Mouse (Mus musculus): ENCODE data around the gene Mfsd11. TPM values are rescaled to one million over a fixed set of nuclear protein-coding genes. Genes with fewer than 3 reads are reported as not detected.

Gene Mfsd11
- polyA plus RNA-seq, 1 experiment from 2014 or later, result 33.3 TPM

DNA sequence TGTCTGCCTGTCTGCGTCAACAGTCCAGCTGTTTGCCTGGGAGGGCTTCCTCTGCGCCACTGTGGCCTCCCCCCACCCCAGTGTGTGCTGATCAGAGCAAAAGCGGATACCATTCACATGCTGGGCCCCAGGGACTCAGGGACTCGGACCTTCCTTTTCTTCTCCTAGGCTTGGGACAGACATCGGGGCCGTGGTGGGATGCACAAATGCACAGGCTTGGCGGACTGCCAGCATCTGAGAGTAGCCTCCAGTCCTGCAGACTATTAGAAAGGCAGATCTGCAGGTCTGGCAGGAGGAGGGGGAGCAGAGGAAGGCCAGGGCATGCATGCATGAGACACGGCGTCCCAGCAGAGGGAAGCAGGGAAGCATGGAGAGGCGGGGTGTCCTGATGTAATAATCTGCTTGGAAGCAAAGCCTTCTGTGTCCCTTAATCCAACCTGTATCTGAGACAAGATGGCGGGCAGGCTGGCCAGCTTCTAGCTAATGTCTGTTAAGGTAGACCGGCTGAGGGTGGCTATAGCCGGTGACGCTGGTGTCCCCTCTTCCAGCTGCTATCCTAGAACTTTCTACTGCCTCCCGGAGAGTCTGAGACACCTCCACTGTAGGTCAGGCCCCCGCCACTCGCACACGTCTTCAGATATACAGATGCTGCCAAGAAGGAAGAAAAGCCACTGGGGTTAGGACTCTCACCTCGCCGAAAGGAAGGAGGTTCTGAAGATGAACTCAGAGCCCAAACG is 39.3 kb upstream of the Mfsd11 start:
- Histone ChIP-seq H3K27ac (peak overlapping the region; percentile 92), H3K27me3 (replicated peaks) (no peaks in the 10 kb centered on the region), H3K4me1 (peaks cover 45% of the 10 kb centered on the region), H3K4me2 (no peak overlapping the region), H3K9me3 (no peaks in the 10 kb centered on the region), H3K36me3 (no peaks in the 10 kb centered on the region), H3K9ac (no peak overlapping the region), H3K4me3 (replicated peaks) (no peak overlapping the region)
- WGBS, result 47% methylated on average over 21 of the region's 21 CpGs
- peak; percentile 11; the same call in 1 of the 2 replicates for ATAC-seq (ENCODE audit: insufficient read depth, low FRiP score, low read depth)

GRCm38 (mm10) chr11:116813610-116814009 is 38.6 kb upstream of the Mfsd11 start:
- no peak overlapping the region for H3K4me3 ChIP-seq (replicated peaks)
- ATAC-seq (ENCODE audit: insufficient read depth, low FRiP score, low read depth), result no peak
- no peaks in the 10 kb centered on the region for H3K9me3 ChIP-seq
- no peaks in the 10 kb centered on the region for H3K27me3 ChIP-seq (replicated peaks)
- 80% methylated on average over 13 of the region's 13 CpGs for WGBS
- H3K4me2 ChIP-seq, result no peak overlapping the region
- peak overlapping the region; percentile 92 for H3K27ac ChIP-seq
- no peak overlapping the region for H3K9ac ChIP-seq
- peaks cover 48% of the 10 kb centered on the region for H3K4me1 ChIP-seq
- H3K36me3 ChIP-seq, result no peaks in the 10 kb centered on the region

GRCm38 (mm10) chr11:116814076-116814883 is 38.0 kb upstream of the Mfsd11 start:
- peak; percentile 36 for ATAC-seq (ENCODE audit: insufficient read depth, low FRiP score, low read depth)
- H3K9ac ChIP-seq, result no peak overlapping the region
- no peaks in the 10 kb centered on the region for H3K9me3 ChIP-seq
- no peak overlapping the region for H3K4me3 ChIP-seq (replicated peaks)
- H3K4me1 ChIP-seq, result peaks cover 52% of the 10 kb centered on the region
- H3K27me3 ChIP-seq (replicated peaks), result no peaks in the 10 kb centered on the region
- peak overlapping the region; percentile 25; the same call in 1 of the 2 replicates for H3K4me2 ChIP-seq
- H3K27ac ChIP-seq, result peak overlapping the region; percentile 92
- WGBS, result 22% methylated on average over 20 of the region's 20 CpGs
- H3K36me3 ChIP-seq, result no peaks in the 10 kb centered on the region

- Histone ChIP-seq H3K4me1 (peaks cover 55% of the 10 kb centered on the region), H3K9me3 (no peaks in the 10 kb centered on the region), H3K9ac (no peak overlapping the region), H3K4me2 (peak overlapping the region; percentile 25; the same call in 1 of the 2 replicates), H3K4me3 (replicated peaks) (no peak overlapping the region), H3K27ac (peak overlapping the region; percentile 92), H3K27me3 (replicated peaks) (no peaks in the 10 kb centered on the region), H3K36me3 (no peaks in the 10 kb centered on the region)
- WGBS, result 33% methylated on average over 7 of the region's 7 CpGs
- ATAC-seq (ENCODE audit: insufficient read depth, low FRiP score, low read depth), result no peak
These were observed 37.3 kb upstream of the Mfsd11 start for GRCm38 (mm10) chr11:116814884-116815415.

DNA sequence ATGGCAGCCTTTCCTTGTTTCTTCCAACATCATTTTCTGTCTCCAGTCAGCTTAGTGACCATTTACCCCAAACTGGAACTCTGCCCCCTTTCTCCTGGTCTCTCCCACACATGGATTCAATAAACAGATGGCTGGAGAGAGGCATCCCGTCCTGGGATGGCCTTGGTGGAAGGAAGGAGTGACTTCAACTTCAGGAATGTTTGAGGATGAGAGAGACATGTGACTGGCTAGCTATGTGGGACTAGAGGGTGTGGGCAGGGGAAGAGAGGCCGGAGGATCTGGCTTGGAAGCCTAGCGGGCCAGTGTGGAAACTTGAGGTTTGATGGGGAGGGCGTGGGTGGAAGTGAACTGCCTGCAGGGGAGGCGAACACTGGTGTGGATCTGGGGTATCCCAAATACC is 35.5 kb upstream of the Mfsd11 start:
- no peak for ATAC-seq (ENCODE audit: insufficient read depth, low FRiP score, low read depth)
- peaks cover 51% of the 10 kb centered on the region for H3K4me1 ChIP-seq
- no peak overlapping the region for H3K4me2 ChIP-seq
- no peak overlapping the region for H3K4me3 ChIP-seq (replicated peaks)
- no peaks in the 10 kb centered on the region for H3K36me3 ChIP-seq
- WGBS, result 71% methylated on average over 5 of the region's 5 CpGs
- no peaks in the 10 kb centered on the region for H3K27me3 ChIP-seq (replicated peaks)
- H3K9me3 ChIP-seq, result no peaks in the 10 kb centered on the region
- no peak overlapping the region for H3K27ac ChIP-seq
- no peak overlapping the region for H3K9ac ChIP-seq

DNA sequence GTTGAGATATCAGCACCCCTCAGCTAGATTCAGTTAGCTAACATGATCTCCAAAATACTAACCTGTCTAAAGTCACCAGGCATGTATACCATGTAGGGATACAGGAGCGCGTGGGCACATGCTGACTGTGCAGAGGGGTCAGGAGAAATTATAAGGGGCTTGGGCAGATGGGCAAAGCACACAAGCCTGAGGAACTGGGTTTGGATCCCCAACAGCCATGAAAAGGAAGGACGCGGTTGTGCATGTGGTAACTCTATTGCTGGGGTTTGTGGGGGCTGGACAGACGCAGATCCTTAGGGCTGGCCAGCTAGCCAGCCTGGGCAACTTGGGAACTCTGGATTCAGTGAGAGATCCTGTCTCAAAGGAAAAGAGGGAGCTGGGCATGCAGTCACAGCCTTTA is 34.7 kb upstream of the Mfsd11 start:
- Histone ChIP-seq H3K4me3 (replicated peaks) (no peak overlapping the region), H3K4me2 (no peak overlapping the region), H3K27ac (no peak overlapping the region), H3K9ac (no peak overlapping the region), H3K36me3 (no peaks in the 10 kb centered on the region), H3K9me3 (no peaks in the 10 kb centered on the region), H3K27me3 (replicated peaks) (no peaks in the 10 kb centered on the region), H3K4me1 (peaks cover 46% of the 10 kb centered on the region)
- no peak for ATAC-seq (ENCODE audit: insufficient read depth, low FRiP score, low read depth)
- WGBS, result 94% methylated on average over 5 of the region's 5 CpGs

- Histone ChIP-seq H3K9me3 (no peaks in the 10 kb centered on the region), H3K36me3 (no peaks in the 10 kb centered on the region), H3K4me2 (no peak overlapping the region), H3K27ac (no peak overlapping the region), H3K27me3 (replicated peaks) (no peaks in the 10 kb centered on the region), H3K9ac (no peak overlapping the region), H3K4me1 (peaks cover 35% of the 10 kb centered on the region), H3K4me3 (replicated peaks) (no peak overlapping the region)
- 38% methylated on average over 8 of the region's 8 CpGs for WGBS
- ATAC-seq (ENCODE audit: insufficient read depth, low FRiP score, low read depth), result no peak
These were observed 33.5 kb upstream of the Mfsd11 start for GRCm38 (mm10) chr11:116818722-116819121.

DNA sequence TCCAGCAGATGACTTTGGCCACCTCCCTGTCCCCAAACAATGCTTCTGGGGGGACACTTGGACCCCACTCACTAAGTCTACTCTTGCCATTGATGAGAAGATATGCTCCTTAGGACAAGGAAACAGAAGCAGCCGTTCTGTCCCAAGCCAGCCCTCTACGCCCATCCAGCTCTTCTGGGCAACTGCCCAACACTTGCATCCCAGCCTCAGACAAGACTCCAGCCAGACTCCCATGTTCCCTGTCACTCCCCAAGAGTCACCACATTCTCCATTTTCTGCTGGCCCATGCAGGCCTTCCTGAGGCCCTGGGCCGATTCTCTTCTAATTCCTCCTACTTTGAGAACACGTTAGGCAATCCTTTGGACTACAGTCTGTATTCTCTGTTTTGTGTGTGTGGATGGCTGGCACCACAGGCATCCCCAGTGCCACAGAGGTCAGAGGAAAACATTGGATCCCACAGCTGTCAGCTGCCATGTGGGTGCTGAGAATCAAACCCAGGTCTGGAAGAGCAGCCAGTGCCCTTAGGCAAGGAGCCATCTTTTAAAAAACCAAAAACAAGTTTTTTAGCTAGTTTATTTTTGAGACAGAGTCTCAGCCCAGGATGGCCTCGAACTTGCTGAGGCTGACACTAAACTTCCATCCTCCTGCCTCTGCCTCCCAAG is 32.2 kb upstream of the Mfsd11 start:
- H3K4me1 ChIP-seq, result peaks cover 21% of the 10 kb centered on the region; the same call in 1 of the 2 replicates
- H3K4me3 ChIP-seq (replicated peaks), result no peak overlapping the region
- WGBS, result 72% methylated on average over 5 of the region's 5 CpGs
- no peak overlapping the region for H3K27ac ChIP-seq
- no peaks in the 10 kb centered on the region for H3K9me3 ChIP-seq
- H3K27me3 ChIP-seq (replicated peaks), result no peaks in the 10 kb centered on the region
- no peak overlapping the region for H3K4me2 ChIP-seq
- no peak for ATAC-seq (ENCODE audit: insufficient read depth, low FRiP score, low read depth)
- no peaks in the 10 kb centered on the region for H3K36me3 ChIP-seq
- H3K9ac ChIP-seq, result no peak overlapping the region

GRCm38 (mm10) chr11:116821057-116821940 is 30.9 kb upstream of the Mfsd11 start:
- H3K4me3 ChIP-seq (replicated peaks), result no peak overlapping the region
- H3K27me3 ChIP-seq (replicated peaks), result no peaks in the 10 kb centered on the region
- no peaks in the 10 kb centered on the region for H3K36me3 ChIP-seq
- no peak for ATAC-seq (ENCODE audit: insufficient read depth, low FRiP score, low read depth)
- no peak overlapping the region for H3K27ac ChIP-seq
- no peak overlapping the region for H3K4me2 ChIP-seq
- H3K4me1 ChIP-seq, result peaks cover 24% of the 10 kb centered on the region; the same call in 1 of the 2 replicates
- H3K9ac ChIP-seq, result no peak overlapping the region
- 66% methylated on average over 13 of the region's 13 CpGs for WGBS
- no peaks in the 10 kb centered on the region for H3K9me3 ChIP-seq

DNA sequence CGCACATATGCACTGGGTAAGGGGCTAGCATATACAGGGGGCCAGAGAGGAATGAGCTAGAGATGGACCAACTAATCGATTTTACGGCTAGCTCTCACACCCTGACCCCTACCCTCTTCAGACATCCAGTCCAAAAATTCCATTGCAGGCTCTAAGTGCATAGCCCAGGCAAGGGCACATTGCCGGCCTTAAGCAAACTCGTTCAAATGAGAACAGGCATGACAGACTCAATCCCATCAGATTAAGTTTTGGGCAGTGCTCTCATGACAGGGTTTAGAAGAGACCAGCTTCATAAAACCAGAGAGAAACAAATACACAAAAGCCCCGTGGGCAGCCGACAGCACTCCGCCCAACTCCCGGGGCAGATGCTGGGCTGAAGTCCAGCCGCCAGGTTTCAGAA is 30.0 kb upstream of the Mfsd11 start:
- no peak for ATAC-seq (ENCODE audit: insufficient read depth, low FRiP score, low read depth)
- no peak overlapping the region for H3K4me3 ChIP-seq (replicated peaks)
- peaks cover 32% of the 10 kb centered on the region; the same call in 1 of the 2 replicates for H3K4me1 ChIP-seq
- H3K27ac ChIP-seq, result no peak overlapping the region
- no peaks in the 10 kb centered on the region for H3K27me3 ChIP-seq (replicated peaks)
- H3K9me3 ChIP-seq, result no peaks in the 10 kb centered on the region
- H3K36me3 ChIP-seq, result no peaks in the 10 kb centered on the region
- WGBS, result 53% methylated on average over 10 of the region's 10 CpGs
- H3K9ac ChIP-seq, result no peak overlapping the region
- no peak overlapping the region for H3K4me2 ChIP-seq

DNA sequence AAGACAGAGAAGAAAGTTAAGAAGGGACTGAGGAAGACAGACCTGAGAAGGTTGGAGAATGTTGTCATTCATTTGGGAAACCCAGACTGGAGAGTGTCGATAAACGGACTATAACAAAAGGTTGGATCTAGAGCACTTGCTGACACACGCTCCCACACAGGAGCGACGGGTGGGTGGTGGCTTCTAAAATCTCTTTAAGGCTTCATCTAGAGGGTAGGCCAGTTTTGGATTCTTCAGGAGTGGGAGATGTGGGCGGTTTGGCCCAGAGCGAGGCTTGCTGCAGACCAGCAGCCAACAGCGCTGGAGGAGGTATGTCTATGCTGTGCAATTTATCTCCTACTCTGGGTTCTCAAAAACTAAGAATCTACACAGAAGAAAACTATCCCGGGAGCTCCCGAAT is 29.6 kb upstream of the Mfsd11 start:
- no peak for ATAC-seq (ENCODE audit: insufficient read depth, low FRiP score, low read depth)

More for the DNA sequence above, 29.6 kb upstream of the Mfsd11 start:
- WGBS, result 75% methylated on average over 10 of the region's 10 CpGs
- Histone ChIP-seq H3K9me3 (no peaks in the 10 kb centered on the region), H3K4me1 (peaks cover 36% of the 10 kb centered on the region; the same call in 1 of the 2 replicates), H3K9ac (no peak overlapping the region), H3K4me2 (no peak overlapping the region), H3K4me3 (replicated peaks) (no peak overlapping the region), H3K27me3 (replicated peaks) (no peaks in the 10 kb centered on the region), H3K36me3 (no peaks in the 10 kb centered on the region), H3K27ac (no peak overlapping the region)
